Mouse (Mus musculus): ENCODE results near the gene Mgat4d. TPM values are rescaled to one million over a fixed set of nuclear protein-coding genes. Genes with fewer than 3 reads are reported as not detected.
"Not testable (repeated sequence)": the region's sequence is repeated elsewhere in the genome, so short reads cannot be mapped to it uniquely, and the experiment has no call there.

The Mgat4d gene
- not detected for total RNA-seq (2021)

GRCm38 (mm10) chr8:83348263-83348662, at the start of gene Mgat4d:
TSS of gene Mgat4d (plus strand) at chr8:83348471.
- intact Hi-C loops (cut with DNase I): loop anchor here (10.0 kb wide), 1 partner anchor 493 kb away; no protein-coding TSS in a partner anchor
- DNase-seq (ENCODE audit: low spot score in 2 of 2): no peak

GRCm38 (mm10) chr8:83300135-83300534, 48.1 kb upstream of the Mgat4d start:
- intact Hi-C loops (cut with DNase I): no loop called here

GRCm38 (mm10) chr8:83304946-83305345, 43.3 kb upstream of the Mgat4d start:
- intact Hi-C loops (cut with DNase I): no loop called here
- DNase-seq (ENCODE audit: low spot score in 2 of 2): no peak

More at GRCm38 (mm10) chr8:83300135-83300534, 48.1 kb upstream of the Mgat4d start:
- DNase-seq (ENCODE audit: low spot score in 2 of 2): no peak

- intact Hi-C loops (cut with DNase I): no loop called here
- no peak for DNase-seq (ENCODE audit: low spot score in 2 of 2)
Measured at GRCm38 (mm10) chr8:83309836-83310235, 38.4 kb upstream of the Mgat4d start.

GRCm38 (mm10) chr8:83315084-83315483, 33.2 kb upstream of the Mgat4d start:
- DNase-seq (ENCODE audit: low spot score in 2 of 2); intact Hi-C loops (cut with DNase I): not testable (repeated sequence)

GRCm38 (mm10) chr8:83315691-83316090, 32.6 kb upstream of the Mgat4d start:
- intact Hi-C loops (cut with DNase I): no loop called here
- no peak for DNase-seq (ENCODE audit: low spot score in 2 of 2)

- intact Hi-C loops (cut with DNase I): no loop called here
- no peak for DNase-seq (ENCODE audit: low spot score in 2 of 2)
Measured at GRCm38 (mm10) chr8:83320543-83320942, 27.7 kb upstream of the Mgat4d start.

- intact Hi-C loops (cut with DNase I): no loop called here
- no peak for DNase-seq (ENCODE audit: low spot score in 2 of 2)
Measured at GRCm38 (mm10) chr8:83322374-83322773, 25.9 kb upstream of the Mgat4d start.

- DNase-seq (ENCODE audit: low spot score in 2 of 2): no peak
- intact Hi-C loops (cut with DNase I): no loop called here
Measured at GRCm38 (mm10) chr8:83323056-83323455, 25.2 kb upstream of the Mgat4d start.

GRCm38 (mm10) chr8:83327889-83328288, 20.4 kb upstream of the Mgat4d start:
- intact Hi-C loops (cut with DNase I): no loop called here
- no peak for DNase-seq (ENCODE audit: low spot score in 2 of 2)

- DNase-seq (ENCODE audit: low spot score in 2 of 2): peak; percentile 7 to 30
- intact Hi-C loops (cut with DNase I): loop anchor here (10.0 kb wide), 1 partner anchor 167 kb away; the partner anchor contains the start of genes Gm10645 and Tbc1d9
Measured at GRCm38 (mm10) chr8:83331567-83331898, 16.7 kb upstream of the Mgat4d start.

- intact Hi-C loops (cut with DNase I): loop anchor here (10.0 kb wide), 1 partner anchor 167 kb away; the partner anchor contains the start of genes Gm10645 and Tbc1d9
- peak; percentile 97 to 98 for DNase-seq (ENCODE audit: low spot score in 2 of 2)
Measured at GRCm38 (mm10) chr8:83331899-83332697, 16.2 kb upstream of the Mgat4d start, which contains the start of gene Elmod2. TSS of gene Elmod2 (minus strand) at chr8:83332486.

- DNase-seq (ENCODE audit: low spot score in 2 of 2): no peak
- intact Hi-C loops (cut with DNase I): loop anchor here (10.0 kb wide), 1 partner anchor 168 kb away; the partner anchor contains the start of genes Gm10645 and Tbc1d9
Measured at GRCm38 (mm10) chr8:83332864-83333263, 15.4 kb upstream of the Mgat4d start.

GRCm38 (mm10) chr8:83342076-83342475, 6.2 kb upstream of the Mgat4d start:
- intact Hi-C loops (cut with DNase I): loop anchor here (5.0 to 10.0 kb wide), 3 partner anchors 75 to 487 kb away; no protein-coding TSS in a partner anchor
- DNase-seq (ENCODE audit: low spot score in 2 of 2): no peak

- DNase-seq (ENCODE audit: low spot score in 2 of 2): no peak
- intact Hi-C loops (cut with DNase I): loop anchor here (5.0 to 10.0 kb wide), 3 partner anchors 75 to 488 kb away; no protein-coding TSS in a partner anchor
Measured at GRCm38 (mm10) chr8:83342693-83343092, 5.6 kb upstream of the Mgat4d start.

- intact Hi-C loops (cut with DNase I): no loop called here
- DNase-seq (ENCODE audit: low spot score in 2 of 2): no peak
Measured at GRCm38 (mm10) chr8:83351315-83351714, 3.0 kb downstream of the Mgat4d start.

GRCm38 (mm10) chr8:83363156-83363769, 15.0 kb downstream of the Mgat4d start:
- DNase-seq (ENCODE audit: low spot score in 2 of 2): no peak
- intact Hi-C loops (cut with DNase I): no loop called here

GRCm38 (mm10) chr8:83377231-83377630, 29.0 kb downstream of the Mgat4d start:
- DNase-seq (ENCODE audit: low spot score in 2 of 2): no peak
- intact Hi-C loops (cut with DNase I): no loop called here

- DNase-seq (ENCODE audit: low spot score in 2 of 2): no peak
- intact Hi-C loops (cut with DNase I): no loop called here
Measured at GRCm38 (mm10) chr8:83380141-83380540, 31.9 kb downstream of the Mgat4d start.

GRCm38 (mm10) chr8:83381016-83381415, 32.7 kb downstream of the Mgat4d start:
- no peak for DNase-seq (ENCODE audit: low spot score in 2 of 2)
- intact Hi-C loops (cut with DNase I): no loop called here

GRCm38 (mm10) chr8:83382850-83383249, 34.6 kb downstream of the Mgat4d start:
- DNase-seq (ENCODE audit: low spot score in 2 of 2): no peak
- intact Hi-C loops (cut with DNase I): no loop called here

All from left cerebral cortex, postnatal 36 days (tissue).